Mouse (Mus musculus) limb, embryonic 13.5 days (tissue): ENCODE measurements around the gene Dda1. TPM values are rescaled to one million over a fixed set of nuclear protein-coding genes. Genes with fewer than 3 reads are reported as not detected.
A peak's percentile ranks its signal among the peaks of the same experiment; 100 is the strongest.

ENCODE experiments used
- ATAC-seq: fragments of 200-750 bp; cut with Nextera tagmentation; 2 replicates; pipeline ENCODE4 v1.8.0; 2017; ENCODE audit warnings: low read depth, moderate number of reproducible peaks, moderate TSS enrichment; ENCODE audit not compliant: low FRiP score
- H3K27ac ChIP-seq: fragments of 300-500 bp; sonication (generic); 2 replicates; pipeline ENCODE4 v1.5.1; 2015; ENCODE audit warnings: inconsistent platforms, mild to moderate bottlenecking, moderate library complexity
- H3K27me3 ChIP-seq: fragments of 300-500 bp; sonication (generic); 2 replicates; pipeline ENCODE4 v1.6.1; 2015; ENCODE audit warnings: mild to moderate bottlenecking, inconsistent platforms
- H3K36me3 ChIP-seq: fragments of 300-500 bp; sonication (generic); 2 replicates; pipeline ENCODE4 v1.6.1; 2015; ENCODE audit warnings: inconsistent platforms, mild to moderate bottlenecking, moderate library complexity
- H3K4me1 ChIP-seq: fragments of 300-500 bp; sonication (generic); 2 replicates; pipeline ENCODE4 v1.6.1; 2015; ENCODE audit warnings: inconsistent platforms
- H3K4me2 ChIP-seq: fragments of 300-500 bp; sonication (generic); replicated peaks from 2 replicates; pipeline ENCODE4 v1.6.1; 2015; ENCODE audit warnings: inconsistent platforms, mild to moderate bottlenecking, moderate library complexity
- H3K4me3 ChIP-seq: fragments of 300-500 bp; sonication (generic); 2 replicates; pipeline ENCODE4 v1.5.1; 2015; ENCODE audit warnings: moderate library complexity, mild to moderate bottlenecking, inconsistent platforms
- H3K9ac ChIP-seq: fragments of 300-500 bp; sonication (generic); 2 replicates; pipeline ENCODE4 v1.6.1; 2015; ENCODE audit warnings: mild to moderate bottlenecking, inconsistent platforms
- H3K9me3 ChIP-seq: fragments of 300-500 bp; sonication (generic); 2 replicates; pipeline ENCODE4 v1.6.1; 2016; ENCODE audit warnings: inconsistent platforms
- WGBS: fragments of 180-500 bp; shearing (Covaris S2); methylation state at CpG from one replicate; pipeline ENCODE4 v1.1.7; 2015; 5-methylcytosine and 5-hydroxymethylcytosine counted together
- polyA plus RNA-seq: library from polyadenylated mRNA; unstranded; fragments of >200 nt; fragmentation: Nextera tagmentation; extraction: Ambion mirVana; gene quantifications from 2 replicates; pipeline ENCODE4 v1.2.1, GENCODE M21; 2015

Gene Dda1
- polyA plus RNA-seq, 1 experiment from 2014 or later, result 105 TPM

DNA sequence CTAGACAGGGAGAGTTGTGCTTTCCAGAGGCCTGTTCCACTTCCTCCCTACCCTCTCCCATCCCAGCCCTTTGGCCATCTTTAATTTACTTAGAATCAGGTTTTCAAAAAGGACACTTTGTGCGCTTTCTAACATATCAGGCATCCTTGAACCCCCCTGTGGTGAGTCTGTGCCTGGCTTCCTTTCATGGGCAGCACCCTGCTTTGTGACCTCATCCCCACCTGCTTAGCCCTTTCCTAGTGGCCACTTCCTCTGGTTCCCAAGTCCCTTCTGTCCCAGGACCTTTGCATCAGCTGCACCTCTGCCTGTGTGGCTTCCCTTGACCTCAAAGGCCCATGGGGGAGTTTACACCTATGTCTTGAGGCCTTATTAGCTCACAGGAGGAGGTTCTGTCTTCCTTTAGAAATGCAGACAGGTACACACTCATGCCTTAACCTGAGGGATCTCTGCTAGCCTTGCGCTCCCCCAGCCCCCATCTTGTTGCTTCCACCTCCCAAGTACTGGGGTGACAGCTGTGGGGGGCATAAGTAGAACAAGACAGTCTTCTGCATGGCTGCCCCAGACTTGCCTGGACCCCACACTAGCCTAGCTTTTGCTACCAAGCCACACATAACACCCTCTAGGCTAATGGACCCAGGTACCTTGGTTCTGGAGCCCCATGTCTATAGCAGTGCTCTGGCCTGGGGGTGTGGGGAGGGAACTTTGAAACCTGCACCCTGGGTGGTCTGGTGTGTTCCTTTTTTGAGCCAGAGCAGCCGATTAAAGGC, 1.3 kb downstream of the Dda1 start:
- Histone ChIP-seq H3K27me3 (no peaks in the 10 kb centered on the region), H3K4me1 (peaks cover 26% of the 10 kb centered on the region), H3K9ac (peak overlapping the region; percentile 76), H3K4me2 (peak overlapping the region; percentile 94), H3K9me3 (no peaks in the 10 kb centered on the region), H3K27ac (no peak overlapping the region), H3K36me3 (peaks cover 46% of the 10 kb centered on the region), H3K4me3 (peak overlapping the region; percentile 77)
- no peak for ATAC-seq
- 86% methylated on average over 3 of the region's 3 CpGs for WGBS

DNA sequence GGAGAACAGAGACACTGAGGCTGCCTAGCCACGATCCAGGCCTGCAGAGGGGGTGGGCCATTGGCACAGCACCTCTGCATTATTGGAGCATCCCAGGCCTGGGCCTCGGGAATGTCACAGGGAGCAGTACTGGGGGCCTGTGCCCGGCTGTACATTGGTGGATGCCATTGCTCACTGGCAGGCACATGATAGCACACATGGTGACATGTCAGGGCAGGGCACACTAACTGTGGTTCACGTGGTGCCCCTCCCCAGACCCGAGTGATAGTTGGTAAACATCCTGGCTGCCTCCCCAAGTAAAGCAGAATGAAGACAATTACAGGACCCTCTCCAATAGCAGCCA, 1.9 kb downstream of the Dda1 start:
- no peak for ATAC-seq
- H3K36me3 ChIP-seq, result peaks cover 47% of the 10 kb centered on the region

DNA sequence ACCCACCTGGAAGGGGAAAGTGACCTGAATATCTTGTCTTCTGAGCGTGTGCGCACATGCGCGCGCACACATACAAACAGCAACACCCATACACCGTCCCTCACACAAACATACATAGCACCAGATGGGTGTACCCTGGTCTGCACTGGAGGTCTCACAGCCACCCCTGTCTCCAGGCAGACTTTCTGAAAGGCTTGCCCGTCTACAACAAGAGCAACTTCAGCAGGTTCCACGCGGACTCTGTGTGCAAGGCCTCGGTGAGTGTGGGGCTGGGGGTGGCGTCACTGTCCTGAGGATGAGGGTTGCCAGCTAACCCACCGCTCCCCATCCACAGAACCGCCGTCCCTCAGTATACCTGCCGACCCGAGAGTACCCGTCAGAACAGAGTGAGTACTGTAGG, 2.9 kb downstream of the Dda1 start:
- 93% methylated on average over 17 of the region's 17 CpGs for WGBS
- Histone ChIP-seq H3K27ac (no peak overlapping the region), H3K36me3 (peaks cover 47% of the 10 kb centered on the region), H3K4me1 (peaks cover 28% of the 10 kb centered on the region), H3K9ac (no peak overlapping the region), H3K4me2 (no peak overlapping the region), H3K9me3 (no peaks in the 10 kb centered on the region), H3K4me3 (no peak overlapping the region), H3K27me3 (no peaks in the 10 kb centered on the region)
- ATAC-seq, result no peak

More for the DNA sequence above, 1.9 kb downstream of the Dda1 start:
- WGBS, result 75% methylated on average over 5 of the region's 5 CpGs
- Histone ChIP-seq H3K9ac (no peak overlapping the region), H3K27ac (no peak overlapping the region), H3K9me3 (no peaks in the 10 kb centered on the region), H3K4me1 (peaks cover 26% of the 10 kb centered on the region), H3K27me3 (no peaks in the 10 kb centered on the region), H3K4me3 (no peak overlapping the region), H3K4me2 (peak overlapping the region; percentile 94; the same call in 1 of the 2 replicates)

- ATAC-seq, result no peak
- Histone ChIP-seq H3K4me2 (no peak overlapping the region), H3K36me3 (peaks cover 47% of the 10 kb centered on the region)
Measured at GRCm38 (mm10) chr8:71472601-71473386, 3.8 kb downstream of the Dda1 start.

DNA sequence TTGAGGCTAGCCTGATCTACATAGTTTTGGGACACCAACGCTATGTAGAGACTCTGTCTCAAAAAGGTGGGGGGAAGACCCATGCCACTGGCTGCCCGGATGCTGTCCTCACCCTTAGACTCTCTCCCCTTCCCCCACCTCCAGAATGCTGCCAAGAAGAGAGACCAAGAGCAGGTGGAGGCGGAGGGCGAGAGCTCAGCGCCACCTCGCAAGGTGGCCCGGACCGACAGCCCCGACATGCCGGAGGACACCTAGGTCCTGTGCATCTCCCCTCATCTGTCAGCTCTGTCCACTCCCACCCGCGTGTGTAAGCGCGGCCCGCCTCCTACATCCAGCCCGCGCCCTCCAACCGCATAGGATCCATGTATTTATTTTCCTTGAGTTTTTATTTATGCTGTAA, 5.3 kb downstream of the Dda1 start:
- WGBS, result 97% methylated on average over 18 of the region's 18 CpGs
- H3K36me3 ChIP-seq, result peaks cover 54% of the 10 kb centered on the region
- ATAC-seq, result no peak

More at GRCm38 (mm10) chr8:71472601-71473386, 3.8 kb downstream of the Dda1 start:
- Histone ChIP-seq H3K9ac (no peak overlapping the region), H3K27me3 (no peaks in the 10 kb centered on the region), H3K4me3 (no peak overlapping the region), H3K27ac (no peak overlapping the region), H3K4me1 (peaks cover 37% of the 10 kb centered on the region), H3K9me3 (no peaks in the 10 kb centered on the region)
- 85% methylated on average over 8 of the region's 8 CpGs for WGBS

DNA sequence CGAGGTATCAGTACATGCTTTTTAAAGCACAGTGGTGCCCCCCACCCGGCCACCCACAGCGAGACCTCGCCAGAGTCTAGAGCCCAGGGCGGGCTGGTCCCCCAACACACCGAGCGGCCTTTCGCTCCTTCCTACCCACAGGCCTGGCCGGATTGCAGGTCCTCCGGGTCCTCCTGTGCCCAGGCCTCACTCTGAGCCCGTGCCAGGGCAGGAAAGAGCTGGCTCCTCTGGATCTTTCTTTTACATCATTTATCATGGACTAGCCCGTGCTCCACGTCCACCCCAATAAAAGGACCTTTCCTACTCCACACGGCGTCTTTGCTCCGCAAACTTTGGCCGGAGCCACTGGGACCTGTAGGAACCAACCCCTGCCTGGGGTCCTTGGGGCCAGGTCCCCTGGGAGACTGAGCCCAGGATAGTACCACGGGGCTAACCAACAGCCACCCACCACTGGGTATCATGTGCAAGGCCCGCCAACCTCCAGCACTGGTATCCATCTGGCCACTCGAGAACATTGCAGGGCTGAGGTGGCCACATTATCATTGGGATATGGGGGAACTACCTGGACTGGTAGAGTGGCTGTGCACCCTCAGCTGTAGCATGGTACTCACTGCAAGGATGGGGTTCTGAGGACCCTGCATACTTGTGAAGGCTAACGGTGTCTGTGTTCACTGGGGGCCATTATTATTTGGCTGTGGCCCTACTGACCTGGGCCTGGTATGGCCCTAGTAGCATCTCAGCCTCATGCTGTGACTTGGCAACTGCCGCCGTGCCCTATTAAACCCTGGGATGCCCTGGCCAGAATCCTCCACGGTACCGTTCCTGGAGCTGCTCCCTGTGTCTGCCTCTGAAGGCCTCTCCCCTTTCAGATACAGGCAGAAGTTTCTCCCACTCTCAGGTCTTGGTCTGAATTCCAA, 6.0 kb downstream of the Dda1 start:
- Histone ChIP-seq H3K27ac (0 out of 2 replicates have a peak overlapping the region, but pooled peaks have one; percentile 79), H3K4me3 (peak overlapping the region; percentile 65; the same call in 1 of the 2 replicates), H3K9ac (0 out of 2 replicates have a peak overlapping the region, but pooled peaks have one; percentile 80), H3K36me3 (peaks cover 61% of the 10 kb centered on the region), H3K4me1 (peaks cover 31% of the 10 kb centered on the region), H3K9me3 (no peaks in the 10 kb centered on the region), H3K4me2 (peak overlapping the region; percentile 86; the same call in 1 of the 2 replicates), H3K27me3 (no peaks in the 10 kb centered on the region)
- 85% methylated on average over 25 of the region's 25 CpGs for WGBS
- ATAC-seq, result no peak

More for the DNA sequence above, 5.3 kb downstream of the Dda1 start:
- no peaks in the 10 kb centered on the region for H3K27me3 ChIP-seq
- no peak overlapping the region for H3K4me2 ChIP-seq
- peaks cover 37% of the 10 kb centered on the region for H3K4me1 ChIP-seq
- H3K9me3 ChIP-seq, result no peaks in the 10 kb centered on the region
- H3K9ac ChIP-seq, result no peak overlapping the region
- H3K27ac ChIP-seq, result no peak overlapping the region
- H3K4me3 ChIP-seq, result no peak overlapping the region

GRCm38 (mm10) chr8:71475702-71476075, 6.7 kb downstream of the Dda1 start:
- Histone ChIP-seq H3K9ac (peak overlapping the region; percentile 80), H3K36me3 (peaks cover 67% of the 10 kb centered on the region), H3K4me3 (peak overlapping the region; percentile 65), H3K9me3 (no peaks in the 10 kb centered on the region), H3K27ac (peak overlapping the region; percentile 79; the same call in 1 of the 2 replicates), H3K4me1 (peaks cover 25% of the 10 kb centered on the region), H3K27me3 (no peaks in the 10 kb centered on the region), H3K4me2 (peak overlapping the region; percentile 86)
- 0 out of 2 replicates have a peak, but pooled peaks have one; percentile 4 for ATAC-seq
- 16% methylated on average over 4 of the region's 4 CpGs for WGBS

GRCm38 (mm10) chr8:71476099-71476940, 7.3 kb downstream of the Dda1 start:
- Histone ChIP-seq H3K9ac (peak overlapping the region; percentile 80), H3K4me2 (peak overlapping the region; percentile 86), H3K4me3 (peak overlapping the region; percentile 65), H3K36me3 (peaks cover 67% of the 10 kb centered on the region), H3K4me1 (peaks cover 21% of the 10 kb centered on the region), H3K9me3 (no peaks in the 10 kb centered on the region), H3K27ac (peak overlapping the region; percentile 79), H3K27me3 (no peaks in the 10 kb centered on the region)
- WGBS, result under 1% methylated on average over 71 of the region's 121 CpGs
- peak; percentile 68 for ATAC-seq

DNA sequence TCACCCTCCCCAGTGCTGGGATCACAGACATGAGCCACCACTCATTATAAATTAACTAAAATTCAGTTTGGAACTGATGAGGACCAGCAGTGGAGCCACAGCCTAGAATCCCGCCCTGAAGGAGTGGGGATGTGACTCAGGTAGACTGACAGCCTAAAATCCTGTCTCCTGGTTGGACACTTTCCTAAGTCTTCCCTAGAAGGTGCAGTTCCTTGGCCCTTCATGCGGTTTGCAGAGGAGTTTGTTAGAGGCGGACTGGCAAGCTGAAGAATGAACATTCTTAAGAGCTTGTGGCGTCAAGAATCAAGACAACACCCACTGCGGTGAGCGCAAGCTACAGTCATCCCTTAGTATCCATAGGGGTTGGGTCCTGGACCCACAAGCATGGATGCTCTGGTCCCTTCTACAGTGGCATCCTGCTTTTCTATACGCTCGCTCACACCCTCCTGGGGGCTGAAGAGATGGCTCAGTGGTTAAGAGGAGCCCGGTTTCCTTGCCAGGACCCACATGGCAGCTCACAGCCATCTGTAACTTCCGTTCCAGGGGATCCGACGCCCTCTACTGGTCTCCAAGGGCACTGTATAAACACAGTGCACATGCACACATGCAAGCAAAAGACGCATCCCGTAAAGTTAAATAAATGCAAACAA, 8.3 kb downstream of the Dda1 start:
- H3K4me2 ChIP-seq, result peak overlapping the region; percentile 86
- no peak for ATAC-seq
- peaks cover 66% of the 10 kb centered on the region for H3K36me3 ChIP-seq
- H3K4me3 ChIP-seq, result peak overlapping the region; percentile 65
- WGBS, result 47% methylated on average over 14 of the region's 14 CpGs
- no peaks in the 10 kb centered on the region for H3K27me3 ChIP-seq
- H3K27ac ChIP-seq, result no peak overlapping the region
- H3K4me1 ChIP-seq, result peaks cover 20% of the 10 kb centered on the region
- peak overlapping the region; percentile 80; the same call in 1 of the 2 replicates for H3K9ac ChIP-seq
- H3K9me3 ChIP-seq, result no peaks in the 10 kb centered on the region

DNA sequence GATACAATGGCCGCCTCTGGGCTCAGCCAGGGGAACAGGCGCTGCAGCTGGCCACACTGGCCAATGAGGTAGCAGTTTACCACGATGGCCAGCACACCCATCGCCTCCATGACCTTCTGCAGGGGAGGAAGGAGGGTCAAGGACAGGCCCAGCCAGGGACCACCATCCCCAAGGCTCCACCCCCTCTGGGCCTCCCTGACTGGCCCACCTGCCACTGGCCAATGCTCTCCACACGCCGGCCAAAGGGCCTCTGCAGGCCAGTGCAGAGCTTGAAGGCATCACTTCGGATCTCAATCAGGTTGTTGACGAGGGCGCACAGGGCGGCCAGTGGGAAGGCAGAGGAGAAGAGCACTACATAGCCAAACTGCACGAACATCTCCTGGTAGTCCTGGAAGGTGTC, 9.9 kb downstream of the Dda1 start:
- H3K4me1 ChIP-seq, result peaks cover 20% of the 10 kb centered on the region
- H3K9ac ChIP-seq, result no peak overlapping the region
- no peak for ATAC-seq
- H3K27ac ChIP-seq, result no peak overlapping the region
- no peaks in the 10 kb centered on the region for H3K9me3 ChIP-seq
- H3K36me3 ChIP-seq, result peaks cover 64% of the 10 kb centered on the region
- WGBS, result 91% methylated on average over 11 of the region's 11 CpGs
- no peak overlapping the region for H3K4me3 ChIP-seq
- no peaks in the 10 kb centered on the region for H3K27me3 ChIP-seq
- H3K4me2 ChIP-seq, result no peak overlapping the region
